Mouse (Mus musculus) thymus, postnatal 25 days (tissue): ENCODE measurements around the gene Srgn.
A peak's percentile ranks its signal among the peaks of the same experiment; 100 is the strongest.
"Not testable (repeated sequence)": the region's sequence is repeated elsewhere in the genome, so short reads cannot be mapped to it uniquely, and the experiment has no call there.

Experiments
- DNase-seq: peaks from one replicate; pipeline ENCODE4 v3.0.0; 2022

Gene Srgn

GRCm38 (mm10) chr10:62481108-62481852 lies 46.0 kb downstream of the Srgn start:
- DNase-seq = no peak

- DNase-seq = no peak
These were observed 50.3 kb downstream of the Srgn start for GRCm38 (mm10) chr10:62476980-62477379.

GRCm38 (mm10) chr10:62474944-62475343 lies 52.3 kb downstream of the Srgn start:
- DNase-seq = no peak

GRCm38 (mm10) chr10:62471105-62471504 lies 56.1 kb downstream of the Srgn start:
- DNase-seq = no peak

GRCm38 (mm10) chr10:62469736-62470135 lies 57.5 kb downstream of the Srgn start:
- no peak for DNase-seq

GRCm38 (mm10) chr10:62461321-62461720 lies 65.9 kb downstream of the Srgn start:
- DNase-seq = no peak

- DNase-seq = not testable (repeated sequence)
These were observed 75.2 kb downstream of the Srgn start for GRCm38 (mm10) chr10:62452001-62452400.

- no peak for DNase-seq
These were observed 77.0 kb downstream of the Srgn start for GRCm38 (mm10) chr10:62450280-62450640.

GRCm38 (mm10) chr10:62449364-62450279 lies 77.6 kb downstream of the Srgn start, which contains the start of the genes 4930507D05Rik and Supv3l1:
Gene 4930507D05Rik (plus strand): TSS chr10:62449489.
Gene Supv3l1 (minus strand): TSS chr10:62449738.
- peak; percentile 93 for DNase-seq
